Mouse (Mus musculus): ENCODE results near the gene Slc30a3.
A peak's percentile ranks its signal among the peaks of the same experiment; 100 is the strongest.

Gene Slc30a3

DNA sequence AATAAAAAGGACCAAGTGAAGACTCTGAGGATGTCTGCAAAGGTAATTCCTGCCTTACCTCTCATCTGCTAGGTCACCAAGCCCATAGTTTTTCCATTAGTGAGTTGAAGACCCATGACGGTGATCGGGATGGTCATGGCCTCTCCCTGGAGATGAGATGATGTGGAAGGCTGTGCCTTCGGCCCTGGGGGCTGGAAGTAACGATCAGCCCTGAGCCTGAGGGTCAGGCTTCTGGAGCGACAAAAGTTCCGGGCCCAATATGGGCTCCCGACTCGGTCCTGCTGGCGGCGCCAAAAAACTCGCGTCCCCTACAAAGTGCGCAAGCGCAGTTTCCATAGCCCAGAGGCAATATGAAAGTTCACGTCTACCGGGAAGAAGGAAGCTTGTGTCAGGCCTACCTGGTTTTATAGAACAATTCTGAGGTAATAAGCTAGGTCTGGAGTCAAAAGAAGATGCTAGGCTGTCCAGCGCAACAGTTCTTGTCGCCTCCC, at the start of gene Slc30a3:
TSS of gene Slc30a3 (minus strand) at position 238 of the 491 bp plus-strand sequence.
- DNase-seq (ENCODE audit: low spot score): no peak

- peak; percentile 83 for DNase-seq (ENCODE audit: low spot score)
These were observed 46.1 kb upstream of the Slc30a3 start, which contains the start of gene Mpv17 for GRCm38 (mm10) chr5:31154152-31154553. TSS of gene Mpv17 (minus strand) at chr5:31154251.

GRCm38 (mm10) chr5:31153516-31154151, 45.6 kb upstream of the Slc30a3 start:
- DNase-seq (ENCODE audit: low spot score): no peak

GRCm38 (mm10) chr5:31151746-31152145, 43.7 kb upstream of the Slc30a3 start:
- peak; percentile 81 for DNase-seq (ENCODE audit: low spot score)

- DNase-seq (ENCODE audit: low spot score): peak; percentile 20
These were observed 41.7 kb upstream of the Slc30a3 start for GRCm38 (mm10) chr5:31149781-31150180.

DNA sequence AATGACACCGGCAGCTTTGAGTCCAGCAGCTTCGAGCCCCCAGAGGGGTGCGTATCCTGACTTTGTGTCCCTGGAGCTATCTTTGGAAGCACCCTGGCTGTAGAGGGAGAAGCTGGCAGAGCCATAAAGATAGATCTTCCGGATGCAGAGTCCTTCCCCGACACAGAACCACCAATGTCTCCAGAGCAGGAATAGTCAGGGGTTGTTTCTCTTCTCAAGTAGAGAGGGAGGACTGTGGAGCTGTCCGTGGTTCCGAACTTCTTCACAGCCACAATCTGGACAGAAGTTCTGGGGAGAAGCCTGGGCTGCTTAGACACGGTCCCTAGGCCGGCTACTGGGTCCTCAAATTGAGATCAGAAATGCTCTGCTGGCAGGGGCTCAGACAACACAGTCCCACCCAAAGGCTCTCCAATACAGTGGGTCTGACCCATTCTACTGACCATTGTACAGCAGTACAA, 31.0 kb upstream of the Slc30a3 start:
- no peak for DNase-seq (ENCODE audit: low spot score)

GRCm38 (mm10) chr5:31138241-31138967, 30.4 kb upstream of the Slc30a3 start, which contains the start of gene Ucn:
TSS of gene Ucn (minus strand) at chr5:31138829.
- DNase-seq (ENCODE audit: low spot score): no peak

- DNase-seq (ENCODE audit: low spot score): no peak
These were observed 29.6 kb upstream of the Slc30a3 start for GRCm38 (mm10) chr5:31137658-31138057.

GRCm38 (mm10) chr5:31136730-31137424, 28.8 kb upstream of the Slc30a3 start:
- DNase-seq (ENCODE audit: low spot score): no peak

- no peak for DNase-seq (ENCODE audit: low spot score)
These were observed 18.0 kb upstream of the Slc30a3 start for GRCm38 (mm10) chr5:31126050-31126449.

DNA sequence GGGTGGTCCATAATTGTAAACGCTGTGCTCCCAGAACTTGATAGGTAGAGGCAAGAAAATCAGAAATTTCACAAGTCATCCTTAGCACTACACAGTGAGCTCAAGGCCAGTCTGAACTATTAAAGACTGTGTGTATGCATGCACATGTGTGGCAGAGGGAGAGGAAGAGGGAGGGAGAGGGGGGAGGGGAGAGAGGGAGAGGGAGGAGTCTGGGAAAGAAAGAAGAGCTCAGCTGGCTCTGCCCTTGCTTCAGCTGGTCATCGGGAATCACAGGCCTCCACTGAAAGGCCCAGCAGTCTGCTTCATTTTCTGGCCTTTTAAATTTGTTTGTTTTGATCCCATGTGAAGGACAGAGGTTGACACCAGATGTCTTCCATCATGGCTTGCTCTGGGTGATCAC, 15.4 kb upstream of the Slc30a3 start:
- no peak for DNase-seq (ENCODE audit: low spot score)

GRCm38 (mm10) chr5:31121111-31121510, 13.1 kb upstream of the Slc30a3 start:
- no peak for DNase-seq (ENCODE audit: low spot score)

DNA sequence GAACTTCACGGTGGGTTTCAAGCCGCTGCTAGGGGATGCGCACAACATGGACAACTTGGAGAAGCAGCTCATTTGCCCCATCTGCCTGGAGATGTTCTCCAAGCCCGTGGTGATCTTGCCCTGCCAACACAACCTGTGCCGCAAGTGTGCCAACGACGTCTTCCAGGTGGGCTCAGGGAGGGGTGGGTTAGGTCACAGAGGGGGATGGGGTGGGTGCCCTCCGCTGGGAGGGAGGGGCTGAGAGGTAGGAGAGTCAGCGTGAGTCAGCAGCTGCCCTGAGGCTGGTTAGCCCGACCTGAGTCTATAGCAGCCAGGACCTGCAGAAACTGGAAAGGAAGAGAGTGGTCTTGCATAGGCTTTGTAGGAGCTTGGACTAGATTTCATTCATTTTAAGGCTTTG, 8.9 kb upstream of the Slc30a3 start:
- no peak for DNase-seq (ENCODE audit: low spot score)

GRCm38 (mm10) chr5:31116354-31116753, 8.3 kb upstream of the Slc30a3 start, which contains the start of gene Trim54:
TSS of gene Trim54 (plus strand) at chr5:31116712.
- DNase-seq (ENCODE audit: low spot score): no peak

GRCm38 (mm10) chr5:31110781-31111180, 2.7 kb upstream of the Slc30a3 start:
- peak; percentile 30 for DNase-seq (ENCODE audit: low spot score)

DNA sequence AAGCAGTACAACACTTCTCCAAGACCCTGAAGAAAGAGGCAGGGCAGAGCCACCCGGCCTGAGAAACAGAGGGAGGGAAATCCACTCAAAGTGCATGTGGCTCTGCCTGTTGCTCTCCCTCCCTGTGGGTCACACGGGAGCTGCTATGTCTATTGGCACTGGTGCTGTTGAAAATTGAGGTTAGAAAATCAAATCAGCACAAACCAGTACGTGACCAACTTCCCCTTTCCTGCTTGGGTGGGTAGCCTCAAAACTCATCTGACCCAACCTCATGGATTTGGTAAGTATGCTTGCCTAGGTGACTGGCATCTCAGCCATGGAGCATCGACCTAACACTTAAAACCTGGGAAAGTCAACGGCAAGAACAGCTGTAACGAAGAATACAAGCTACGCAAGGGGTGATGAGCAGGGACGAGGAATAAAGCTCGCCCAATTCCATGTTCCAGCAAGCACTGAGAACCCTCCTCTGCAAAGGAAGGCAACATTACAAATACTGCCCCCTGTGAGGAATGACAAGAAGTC, 2.2 kb downstream of the Slc30a3 start, which contains the start of gene Dnajc5g:
TSS of gene Dnajc5g (plus strand) at position 472 of the 522 bp plus-strand sequence.
- DNase-seq (ENCODE audit: low spot score): no peak

- peak; percentile 24 for DNase-seq (ENCODE audit: low spot score)
These were observed 12.1 kb downstream of the Slc30a3 start for GRCm38 (mm10) chr5:31095711-31096480.

DNA sequence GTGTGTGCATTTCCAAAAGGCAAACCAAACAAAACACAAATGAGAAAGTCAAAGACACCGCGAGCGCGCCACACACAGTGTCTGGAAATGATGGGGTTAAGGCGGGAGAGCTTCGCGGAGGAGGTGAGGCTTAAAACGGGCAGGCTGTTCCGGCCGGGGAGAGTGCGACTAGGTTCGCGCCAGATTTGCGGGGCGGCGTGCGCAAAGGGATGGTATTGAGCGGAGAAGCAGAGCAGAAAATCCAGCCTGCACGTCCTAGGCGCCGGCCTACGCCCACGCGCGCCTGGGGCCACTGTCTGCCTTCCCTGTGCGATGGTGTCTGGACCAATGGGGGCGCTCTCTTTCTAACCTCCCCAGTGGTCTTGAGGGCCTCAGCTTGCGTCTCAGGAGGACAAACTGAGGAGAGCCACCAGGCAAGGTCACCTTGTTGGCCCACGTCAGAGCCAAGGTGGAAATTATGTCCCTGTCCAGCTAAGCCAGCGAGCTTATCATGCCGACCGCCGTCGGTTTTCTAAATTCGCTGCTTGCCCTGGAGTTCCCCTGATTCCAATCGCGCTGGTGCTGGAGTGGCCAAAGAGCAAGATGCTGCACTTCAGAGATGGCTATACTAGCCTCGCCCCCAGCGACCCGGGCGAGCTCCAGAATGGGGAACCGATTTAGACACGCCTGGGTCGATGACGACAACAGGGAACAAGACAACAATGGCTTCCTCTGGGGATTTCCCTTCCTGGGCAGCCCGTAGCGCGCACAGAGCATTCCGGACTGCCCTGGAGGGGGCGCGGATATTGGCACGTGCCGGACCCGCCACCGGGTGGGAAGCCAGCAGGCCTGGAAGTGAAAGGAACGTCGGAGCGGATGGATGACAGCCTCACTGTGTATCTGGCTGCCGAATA, 13.0 kb downstream of the Slc30a3 start:
- DNase-seq (ENCODE audit: low spot score): peak; percentile 81

GRCm38 (mm10) chr5:31094100-31094798, 13.8 kb downstream of the Slc30a3 start:
- no peak for DNase-seq (ENCODE audit: low spot score)
